Mouse (Mus musculus) ES-CJ7 (cell line): ENCODE measurements at regions not wholly inside any gene's neighbourhood (a gene's known extent, or its start where the extent isn't known, plus 50 kb on each side); places are given as distances from the start of the nearest gene placed in this dataset.

Source experiments
- DNase-seq: peaks from one replicate; pipeline ENCODE4 v3.0.0; 2011; ENCODE audit warnings: low read depth, low spot score

GRCm38 (mm10) chr3:12328380-12328779, 1992.9 kb upstream of the Gm38303 start:
- DNase-seq = peak; percentile 52
